Mouse (Mus musculus) layer of hippocampus, postnatal 10 days (tissue): ENCODE data around the gene Foxc1. TPM values are rescaled to one million over a fixed set of nuclear protein-coding genes. Genes with fewer than 3 reads are reported as not detected.

Experiments
- DNase-seq, 2 experiments: peaks; one replicate each; pipeline ENCODE4 v3.0.0; 2021; ENCODE audit warnings: low spot score in 2 of 2
- long read RNA-seq: library from polyadenylated mRNA; stranded (forward); transcript quantifications from one replicate; pipeline ENCODE4 v2.0.0, GENCODE M21; 2023
- total RNA-seq, 2 experiments: library from RNA; stranded (reverse); gene quantifications; 2 replicates each; pipeline ENCODE4 v1.2.3; 2021

The Foxc1 gene
- total RNA-seq: 1 to 10 TPM; 5.6 to 6.2 TPM
- long read RNA-seq, full-length matches to known transcripts: 2 of 2 reads
- long read RNA-seq, partial matches to known transcripts: 0 of 2 reads
- long read RNA-seq, other reads (novel, unspliced or antisense): 0 of 2 reads

DNA sequence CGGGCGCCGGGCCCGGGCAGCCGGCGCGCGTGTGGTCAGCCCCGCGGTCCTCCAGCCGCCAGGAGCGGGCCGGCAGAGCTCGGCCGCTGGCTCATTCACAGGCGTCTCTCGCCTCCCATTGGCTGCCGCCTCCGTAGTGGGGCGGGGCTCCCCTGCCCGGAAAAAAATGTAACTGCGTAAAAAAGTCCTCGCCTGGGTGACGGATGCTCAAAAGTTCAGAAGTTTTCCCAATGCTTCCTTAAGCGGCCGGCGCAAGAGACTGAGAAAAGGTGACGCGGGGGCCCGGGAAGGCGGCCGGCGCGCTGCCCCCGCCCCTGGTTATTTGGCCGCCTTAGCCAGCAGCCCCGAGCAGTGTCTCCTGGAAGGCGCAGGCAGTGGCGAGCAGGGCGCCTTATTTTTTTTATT lies at the start of gene Foxc1:
Gene Foxc1 (plus strand): TSS at position 206 of the 405 bp plus-strand sequence.
- DNase-seq: peak; percentile 46 to 63

GRCm38 (mm10) chr13:31760411-31760810 lies 46.0 kb upstream of the Foxc1 start:
- no peak for DNase-seq

- DNase-seq: no peak
These were observed 45.4 kb upstream of the Foxc1 start for GRCm38 (mm10) chr13:31761057-31761456.

DNA sequence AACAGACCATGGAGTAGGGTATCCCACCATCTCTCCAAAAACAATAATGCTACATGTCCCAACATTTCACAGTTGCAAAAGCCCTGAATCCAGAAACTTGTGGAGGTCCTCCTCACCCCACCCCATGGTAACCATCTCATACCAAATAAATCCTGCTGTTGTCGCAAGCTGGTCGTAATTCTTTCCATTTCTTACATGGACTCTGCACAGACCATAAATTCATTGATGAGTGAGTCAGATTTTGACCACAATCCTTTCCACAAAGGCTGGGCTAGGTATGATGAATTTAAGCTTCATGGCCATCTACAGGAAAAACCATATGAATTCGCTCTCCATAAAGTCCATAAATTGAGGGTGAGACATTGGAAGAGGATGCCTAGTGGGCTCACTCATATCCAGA lies 42.0 kb upstream of the Foxc1 start:
- no peak for DNase-seq

DNA sequence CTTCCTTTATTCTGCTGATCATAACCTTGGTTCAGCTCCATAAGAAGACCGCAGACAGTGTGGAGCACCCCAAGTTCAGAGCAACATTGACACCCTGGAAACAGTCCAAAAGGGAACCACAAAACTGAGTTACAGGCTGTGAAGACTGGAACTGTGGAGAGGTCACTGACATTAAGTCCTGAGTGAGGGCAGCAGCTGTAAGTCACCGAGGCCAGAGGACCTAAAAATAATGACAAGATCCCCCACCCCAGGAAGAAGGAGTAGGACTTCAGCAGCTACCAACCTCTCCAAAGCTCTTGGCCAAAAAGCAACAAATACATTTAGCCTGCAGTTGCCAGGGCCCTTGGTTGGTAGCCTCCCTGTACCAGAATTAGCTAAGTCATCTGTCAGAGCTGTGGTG lies 40.9 kb upstream of the Foxc1 start:
- DNase-seq: no peak

GRCm38 (mm10) chr13:31772882-31773281 lies 33.6 kb upstream of the Foxc1 start:
- DNase-seq: no peak

DNA sequence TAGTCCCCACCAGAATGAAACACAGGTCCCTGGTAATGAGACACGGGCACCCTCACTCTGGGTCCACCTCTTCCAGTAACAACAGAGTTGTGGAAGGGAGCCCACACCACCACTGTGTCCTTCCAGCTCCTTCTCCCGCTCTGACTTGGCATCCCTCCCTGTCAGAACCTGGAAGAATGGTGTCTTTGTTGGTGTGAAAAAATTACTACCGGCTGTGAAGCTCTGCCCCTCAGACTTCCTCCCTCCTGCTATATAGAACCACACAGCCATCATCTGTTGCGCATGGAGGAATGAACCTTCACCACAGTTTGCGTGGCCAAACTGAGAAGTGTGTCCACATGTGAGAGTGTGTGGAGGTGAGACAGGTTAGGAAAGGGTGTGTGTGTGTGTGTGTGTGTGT lies 30.7 kb upstream of the Foxc1 start:
- DNase-seq: no peak

DNA sequence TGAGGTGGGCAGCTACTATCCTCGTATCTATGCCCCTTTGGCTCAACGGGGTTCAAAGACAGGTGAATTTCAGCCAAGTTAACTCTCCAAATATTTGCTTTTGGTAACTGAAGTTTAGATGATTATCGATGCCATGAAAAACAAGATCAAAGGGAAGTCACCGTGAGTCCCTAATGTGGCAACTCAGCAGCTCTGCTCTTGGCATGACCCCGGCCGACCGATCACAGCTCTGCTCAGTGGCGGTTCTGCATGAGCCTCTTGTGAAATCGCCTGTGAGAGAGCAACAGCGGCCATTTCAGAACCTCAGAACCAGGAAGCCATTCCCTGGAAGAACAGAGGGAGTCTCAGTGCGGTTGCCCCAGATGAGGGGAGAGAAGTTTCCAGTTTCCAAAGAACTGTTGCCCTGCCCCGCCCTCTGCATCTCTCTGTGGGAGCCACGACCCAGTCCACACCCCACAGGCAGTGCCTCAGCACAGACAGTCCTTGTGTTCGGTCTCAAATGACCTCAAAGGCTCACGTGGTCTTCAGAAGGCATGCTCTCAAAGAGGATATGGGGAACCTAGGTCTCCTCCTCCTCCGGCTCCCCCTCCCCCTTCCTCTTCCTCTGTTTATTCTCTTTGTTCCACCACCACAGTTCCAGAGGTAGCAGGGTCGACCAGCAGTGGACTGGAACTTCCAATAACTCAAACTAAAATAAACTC lies 27.0 kb upstream of the Foxc1 start:
- no peak for DNase-seq

- no peak for DNase-seq
These were observed 26.1 kb upstream of the Foxc1 start for GRCm38 (mm10) chr13:31780299-31780698.

DNA sequence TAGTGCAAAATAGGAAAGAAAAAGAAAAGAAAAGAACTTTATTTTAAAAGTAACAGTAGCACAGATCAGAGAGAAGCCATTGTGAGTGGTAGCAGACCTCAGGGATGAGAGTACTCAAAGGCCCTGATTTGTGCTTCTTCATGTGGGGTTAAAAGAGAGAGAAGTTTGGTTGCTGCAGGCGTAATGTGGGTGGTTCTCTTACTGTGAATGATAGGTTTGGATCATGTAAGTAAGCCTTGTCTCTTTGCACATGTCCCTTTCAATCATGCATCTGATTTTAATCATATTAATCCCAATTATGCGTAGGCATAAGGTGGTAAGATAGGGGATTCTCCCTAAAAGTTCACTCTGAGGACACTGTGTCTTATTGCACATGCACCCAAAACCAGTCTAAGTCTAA lies 24.4 kb upstream of the Foxc1 start:
- DNase-seq: no peak

DNA sequence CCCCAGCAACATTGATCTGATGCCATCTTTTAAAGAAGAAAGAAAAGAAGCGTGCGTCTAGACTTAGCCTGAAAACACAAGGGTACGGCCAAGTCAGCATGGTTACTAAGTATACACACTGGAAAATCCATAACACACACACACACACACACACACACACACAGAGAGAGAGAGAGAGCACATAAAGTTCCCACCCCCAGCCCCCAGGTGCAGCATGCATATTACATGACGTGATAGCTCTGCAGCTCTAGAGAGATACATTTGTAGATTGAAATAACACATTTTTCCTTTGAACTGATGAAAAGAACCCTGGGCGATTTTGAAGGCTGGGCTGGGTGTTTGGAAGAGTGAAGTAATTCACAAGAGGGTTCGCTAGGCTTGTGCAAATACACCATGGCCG lies 21.7 kb upstream of the Foxc1 start:
- no peak for DNase-seq

DNA sequence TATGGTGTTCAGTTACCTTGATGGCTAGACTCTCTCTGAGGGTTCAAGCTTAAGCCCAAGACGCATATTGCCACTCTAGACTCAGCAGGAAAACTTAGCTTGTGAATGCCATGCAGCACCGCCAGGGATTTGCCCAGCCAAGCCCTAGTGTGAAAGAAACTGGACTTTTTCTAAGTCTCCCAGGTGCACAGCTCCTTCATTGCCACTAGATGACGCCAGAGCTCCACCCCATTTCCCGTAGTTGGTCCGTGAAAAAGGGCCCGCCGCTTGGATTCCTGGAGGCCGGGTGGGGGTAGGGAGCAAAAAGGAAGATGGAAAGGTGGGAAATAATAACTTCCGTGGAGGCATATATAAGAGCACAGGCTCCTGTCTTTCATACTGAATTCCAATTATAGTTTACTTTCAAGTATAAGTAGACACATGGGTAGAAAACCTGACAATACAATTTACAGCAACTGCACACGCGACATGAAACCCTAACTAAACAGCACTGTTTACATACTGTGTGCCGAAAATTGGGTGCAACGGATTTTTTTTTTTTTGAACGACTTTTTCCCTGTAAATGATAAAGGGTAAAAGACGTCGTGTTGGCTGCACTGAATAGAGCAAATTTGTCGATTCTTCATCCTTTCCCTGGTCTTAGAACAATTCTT lies 13.8 kb upstream of the Foxc1 start:
- peak; percentile 66 to 78 for DNase-seq

- DNase-seq: no peak
These were observed 13.3 kb upstream of the Foxc1 start for GRCm38 (mm10) chr13:31793163-31793562.

DNA sequence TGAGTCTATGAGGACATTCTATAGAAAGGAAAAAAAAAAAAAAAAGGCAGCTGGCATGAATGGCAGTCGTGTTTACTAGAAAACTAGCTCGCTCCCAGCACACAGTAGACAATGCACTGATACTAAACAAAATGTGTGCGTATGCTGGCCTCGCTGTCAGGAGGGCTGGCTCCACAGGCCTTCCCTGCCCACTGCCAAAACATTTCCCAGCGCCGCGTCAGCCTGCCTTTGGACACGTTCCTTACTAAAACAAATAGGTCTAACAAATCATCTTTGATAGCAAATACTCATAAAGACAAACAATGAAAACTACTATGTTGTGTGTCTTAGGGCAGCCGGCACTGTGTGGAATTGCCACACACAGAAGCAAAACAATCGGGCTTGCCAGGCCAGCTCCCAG lies 9.1 kb upstream of the Foxc1 start:
- no peak for DNase-seq

- no peak for DNase-seq
These were observed 8.4 kb upstream of the Foxc1 start for GRCm38 (mm10) chr13:31798075-31798474.

- peak; percentile 87 to 93 for DNase-seq
These were observed 5.6 kb upstream of the Foxc1 start for GRCm38 (mm10) chr13:31800581-31801576.

DNA sequence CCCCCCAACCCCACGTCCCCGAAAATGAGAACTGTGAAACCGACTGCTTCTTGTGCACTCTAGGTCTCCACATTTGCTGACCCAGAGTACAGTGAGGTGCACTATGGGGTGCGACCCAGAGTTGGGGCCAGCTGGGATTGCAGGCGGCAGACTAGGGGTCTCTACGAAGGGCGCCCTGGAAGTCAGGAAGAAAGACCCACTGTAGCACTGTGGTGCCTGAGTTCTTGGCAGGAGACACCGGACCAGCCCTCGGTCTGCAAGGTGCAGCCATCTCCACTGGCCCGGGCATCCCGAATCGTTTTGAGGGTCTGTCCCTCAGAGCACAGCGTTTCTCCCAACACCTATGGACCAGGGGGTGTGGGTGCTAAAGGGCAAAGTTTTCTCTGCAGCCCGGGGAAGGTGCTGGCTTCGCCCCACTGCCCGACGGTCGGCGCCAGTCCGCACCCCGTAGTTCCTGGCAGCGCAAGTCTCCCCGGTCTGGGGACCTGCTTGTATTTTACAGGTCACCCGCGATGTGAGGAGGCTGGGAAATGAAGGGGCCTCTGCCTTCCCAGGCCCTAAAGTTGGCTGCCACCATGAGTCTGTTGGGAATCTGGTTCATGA lies 4.6 kb upstream of the Foxc1 start:
- no peak for DNase-seq

DNA sequence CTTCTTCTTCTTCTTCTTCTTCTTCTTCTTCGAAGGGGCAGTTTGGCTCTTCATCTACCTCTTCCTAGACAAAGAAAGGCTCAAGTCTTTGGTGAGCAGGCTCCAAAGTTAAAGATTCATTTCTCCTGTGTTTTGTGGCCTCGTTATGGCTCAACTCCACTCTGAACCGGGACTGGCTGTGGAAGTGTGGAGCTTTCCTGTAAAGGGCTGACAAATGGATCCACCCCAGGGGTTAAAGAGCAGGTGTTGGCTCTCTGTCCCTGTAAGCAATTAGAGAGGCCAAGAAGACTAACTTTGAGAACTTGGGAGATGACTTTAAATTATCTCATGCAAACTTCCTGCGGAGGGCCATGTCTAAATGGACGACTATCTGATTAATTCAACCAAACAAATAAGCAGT lies 4.0 kb upstream of the Foxc1 start:
- no peak for DNase-seq

GRCm38 (mm10) chr13:31803166-31804093 lies 3.0 kb upstream of the Foxc1 start:
- no peak for DNase-seq

- no peak for DNase-seq
These were observed 1.9 kb upstream of the Foxc1 start for GRCm38 (mm10) chr13:31804571-31804970.
